Mouse (Mus musculus): Measurements from ENCODE around the gene Trp63. TPM values are rescaled to one million over a fixed set of nuclear protein-coding genes. Genes with fewer than 3 reads are reported as not detected.

The Trp63 gene
- polyA plus RNA-seq, 1 experiment = not detected

DNA sequence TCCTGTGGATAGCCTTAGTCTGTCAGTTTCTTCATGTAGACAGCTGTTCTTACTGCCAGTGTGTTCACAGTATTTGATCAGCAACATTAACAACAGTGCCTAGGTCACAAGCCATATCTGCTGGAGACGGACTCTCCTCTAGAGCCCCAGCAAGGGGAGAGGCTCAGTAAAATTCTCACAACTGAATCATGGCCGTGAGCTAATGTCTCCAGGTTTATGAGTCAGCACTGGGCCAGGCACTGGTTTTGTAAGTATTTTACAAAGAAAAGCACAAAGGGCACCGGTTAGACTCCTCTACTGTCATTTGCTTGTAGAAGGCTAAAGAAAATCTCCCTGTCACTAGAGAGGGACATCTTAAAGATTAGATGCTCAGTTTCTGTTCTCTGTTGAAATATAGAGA lies 151.7 kb downstream of the Trp63 start:
- TF ChIP-seq GATA1 (IDR thresholded peaks at IDR 0.05; ENCODE audit: low read length) = no peak

DNA sequence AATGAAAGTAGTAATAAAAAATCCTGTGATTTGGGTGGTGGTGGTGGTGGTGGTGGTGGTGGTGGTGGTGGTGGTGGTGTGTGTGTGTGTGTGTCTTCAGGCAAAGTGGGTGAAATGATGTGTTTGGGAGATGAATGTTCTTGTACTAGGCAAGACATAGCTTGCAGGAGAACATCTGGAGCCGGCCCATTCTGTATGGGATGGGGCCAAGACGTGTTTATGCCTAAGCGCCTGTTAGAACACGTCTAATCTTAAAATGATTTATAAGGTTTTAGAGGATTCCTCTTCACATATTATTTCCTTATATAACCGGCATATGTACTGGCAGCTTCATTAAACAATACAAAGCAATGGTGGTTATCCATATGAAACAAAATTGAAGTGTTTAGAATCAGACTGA lies 152.2 kb downstream of the Trp63 start:
- TF ChIP-seq GATA1 (IDR thresholded peaks at IDR 0.05; ENCODE audit: low read length) = no peak

DNA sequence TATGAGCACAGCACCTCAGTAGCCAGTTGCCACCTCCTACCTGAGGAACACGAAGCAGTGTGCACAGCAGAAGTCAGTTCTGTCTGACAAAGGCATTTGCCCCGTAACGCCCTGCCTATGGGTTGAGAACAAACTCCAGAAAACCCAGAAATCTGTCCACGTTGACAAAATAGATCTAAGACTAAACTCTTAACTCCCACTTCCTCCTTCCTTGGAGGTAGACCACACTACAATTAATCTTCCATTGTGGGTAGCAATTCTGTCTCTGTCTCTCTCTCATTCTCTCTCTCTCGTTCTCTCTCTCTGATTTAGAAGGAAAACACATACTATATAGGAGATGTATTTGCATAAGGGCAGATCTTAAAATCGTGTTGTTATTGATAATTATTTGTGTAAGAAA lies 159.4 kb downstream of the Trp63 start:
- TF ChIP-seq GATA1 (IDR thresholded peaks at IDR 0.05; ENCODE audit: low read length) = no peak

DNA sequence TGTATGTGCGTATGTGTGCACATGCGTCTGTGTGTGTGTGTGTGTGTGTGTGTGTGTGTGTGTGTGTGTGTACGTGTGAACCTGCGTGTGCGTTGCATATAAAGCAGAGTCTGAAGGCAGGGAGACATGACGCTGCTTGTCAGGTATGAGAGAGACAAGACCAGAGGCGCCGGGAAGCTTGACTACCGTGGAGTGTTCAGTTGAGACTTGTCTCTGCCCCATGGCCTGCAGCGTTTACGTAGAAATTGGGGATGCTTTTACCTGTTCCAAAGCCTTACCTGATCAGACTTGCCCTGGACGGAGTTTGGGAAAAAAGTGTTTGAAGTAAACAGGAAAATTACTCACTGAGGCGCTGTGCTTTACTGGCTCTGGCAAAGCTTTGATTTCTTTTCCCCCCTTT lies 160.1 kb downstream of the Trp63 start:
- no peak for TF ChIP-seq GATA1 (IDR thresholded peaks at IDR 0.05; ENCODE audit: low read length)

DNA sequence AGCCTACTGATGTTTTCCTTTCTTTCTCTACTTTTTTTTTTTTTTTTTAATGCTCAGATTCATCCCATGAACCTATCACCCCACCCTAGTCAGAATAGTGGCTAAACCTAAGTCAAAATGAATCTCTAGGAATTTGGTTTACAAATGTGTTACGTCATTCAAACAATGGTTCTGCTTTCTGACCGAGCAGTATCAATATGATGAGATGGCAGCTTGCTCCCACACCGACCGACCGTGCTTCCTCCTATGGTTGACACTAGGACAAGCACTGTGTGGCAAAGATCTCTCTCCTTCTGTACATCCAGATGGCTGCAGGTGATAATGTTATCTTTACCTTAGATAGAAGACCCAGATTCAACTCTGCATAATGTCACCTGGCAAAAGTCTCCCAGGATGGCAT lies 163.0 kb downstream of the Trp63 start:
- TF ChIP-seq GATA1 (IDR thresholded peaks at IDR 0.05; ENCODE audit: low read length) = no peak

DNA sequence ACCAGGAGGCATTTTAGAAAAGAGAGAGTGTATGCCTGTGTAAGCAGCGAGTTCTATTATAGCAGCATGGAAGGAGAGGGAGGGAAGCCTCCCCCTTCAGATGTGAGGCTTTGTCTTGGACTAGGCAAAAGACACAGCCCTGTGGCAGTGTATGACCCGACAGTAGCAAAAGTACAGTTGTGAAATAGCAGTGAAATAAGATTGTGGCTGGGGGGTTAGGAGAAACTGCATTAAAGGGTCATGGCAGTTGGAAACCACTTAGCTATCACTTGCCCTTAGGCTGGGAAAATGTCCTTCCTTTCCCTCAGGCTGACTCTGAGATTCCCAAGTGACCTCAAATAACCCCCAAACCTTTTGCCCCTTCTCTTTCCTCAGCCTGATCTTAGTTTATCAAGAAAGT lies 164.9 kb downstream of the Trp63 start:
- no peak for TF ChIP-seq GATA1 (IDR thresholded peaks at IDR 0.05; ENCODE audit: low read length)

DNA sequence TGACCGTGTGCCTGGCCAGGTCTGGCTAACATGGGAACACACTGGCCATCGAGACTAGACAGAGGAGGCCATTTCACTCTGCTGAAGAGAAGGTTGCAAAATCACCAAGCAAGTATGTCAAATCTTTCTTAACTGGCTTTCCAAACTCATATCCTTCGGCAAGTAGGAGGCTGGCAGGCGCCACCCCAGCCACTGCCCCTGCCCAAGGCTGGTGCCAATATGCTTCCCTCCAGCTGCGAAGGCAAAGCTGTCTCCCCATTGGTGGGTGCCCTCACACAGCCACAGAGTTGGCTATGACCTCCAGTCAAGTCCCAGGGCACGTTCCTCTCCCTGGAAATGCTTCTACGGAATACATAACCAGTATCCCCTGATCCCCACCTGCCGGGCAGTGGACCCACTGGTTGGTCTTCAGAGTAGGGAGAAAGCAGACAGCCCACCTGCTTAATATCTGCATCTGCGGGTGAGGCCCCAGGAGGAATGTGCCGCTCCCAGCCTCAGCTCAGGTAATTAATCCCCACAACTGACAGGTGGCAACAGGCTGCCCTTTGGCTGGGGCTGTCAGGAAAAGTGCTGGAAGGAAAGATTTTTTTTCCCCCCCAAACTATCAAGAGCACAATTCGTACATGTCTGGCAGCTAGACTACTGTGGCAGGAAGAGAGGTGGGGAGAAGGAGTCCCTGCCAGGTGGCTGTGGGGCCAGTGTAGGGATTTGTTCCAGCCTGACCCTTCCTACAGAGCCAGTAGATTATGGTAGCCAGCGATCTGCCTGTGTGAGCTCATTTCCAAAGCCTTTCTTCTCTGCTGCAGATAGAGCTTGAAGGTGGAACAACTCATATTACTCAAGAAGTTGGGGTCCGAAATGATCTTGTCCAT lies 166.3 kb downstream of the Trp63 start:
- no peak for TF ChIP-seq GATA1 (IDR thresholded peaks at IDR 0.05; ENCODE audit: low read length)

DNA sequence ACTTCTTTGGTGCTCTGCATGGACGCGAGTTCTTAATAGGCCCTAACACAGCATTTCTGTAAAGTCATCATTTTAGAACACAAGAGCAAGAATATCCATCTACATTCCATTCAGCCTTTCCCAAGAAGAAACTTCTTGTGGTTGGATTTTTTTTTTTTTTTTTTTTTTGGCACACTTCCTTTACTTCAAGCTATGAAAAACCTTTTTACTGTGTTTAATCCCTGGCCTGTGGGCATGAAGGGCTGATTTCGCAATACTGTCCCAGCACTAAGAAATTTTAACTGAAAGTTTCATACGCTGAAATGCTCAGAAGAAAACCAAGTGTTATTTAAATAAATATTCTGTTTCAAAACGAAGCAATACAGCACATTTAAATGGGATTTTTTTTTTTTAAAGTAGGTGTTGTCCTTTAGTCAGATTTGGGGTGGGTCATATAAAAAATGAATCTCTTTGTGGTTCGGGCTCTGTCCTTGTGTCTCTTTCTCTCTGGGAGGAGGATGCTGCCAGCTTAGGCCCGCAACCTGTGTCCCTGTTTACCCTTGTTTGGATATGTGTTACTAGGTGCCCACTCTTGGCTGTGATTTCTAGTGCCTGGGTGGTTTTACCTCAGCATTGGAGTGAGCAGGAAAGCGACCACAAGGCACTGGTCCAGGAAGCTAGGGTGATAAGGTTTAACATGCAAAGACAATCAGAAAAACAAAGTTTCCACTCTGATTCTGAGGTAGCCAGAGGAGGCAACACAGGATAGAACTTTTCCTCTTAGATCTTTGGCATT lies 177.4 kb downstream of the Trp63 start:
- TF ChIP-seq GATA1 (IDR thresholded peaks at IDR 0.05; ENCODE audit: low read length) = no peak

DNA sequence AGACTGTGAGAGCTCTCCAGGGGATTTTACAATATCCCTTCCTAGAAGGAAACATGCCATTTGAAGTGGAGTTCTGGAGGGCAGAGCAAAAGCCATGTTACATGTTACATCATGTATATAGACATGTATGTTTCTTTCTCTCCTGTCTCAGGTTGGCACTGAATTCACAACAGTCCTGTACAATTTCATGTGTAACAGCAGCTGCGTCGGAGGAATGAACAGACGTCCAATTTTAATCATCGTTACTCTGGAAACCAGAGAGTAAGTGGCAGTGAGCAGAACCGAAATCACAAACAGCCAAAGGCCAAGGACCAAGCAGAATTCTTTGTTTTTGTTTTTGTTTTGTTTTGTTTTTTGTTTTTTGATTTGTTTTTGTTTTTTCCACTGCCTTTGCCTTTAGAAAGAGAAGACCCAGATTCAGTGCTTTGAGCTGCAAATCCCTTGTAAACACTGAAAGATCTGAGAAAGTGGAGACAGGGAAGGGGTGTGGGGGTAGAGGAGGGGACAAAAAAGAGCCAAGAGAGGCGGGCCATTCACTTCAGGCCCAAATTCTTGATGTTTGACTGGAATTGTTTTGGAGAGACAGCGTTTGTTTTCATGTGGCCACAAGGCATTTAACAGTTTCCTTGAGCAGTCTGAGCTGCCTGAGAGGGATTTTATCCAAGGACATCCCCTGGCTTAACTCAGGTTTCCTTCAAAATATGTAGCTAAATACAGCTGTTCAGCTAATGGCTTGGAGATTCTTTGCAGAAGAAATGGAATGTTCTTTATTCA lies 181.7 kb downstream of the Trp63 start:
- TF ChIP-seq GATA1 (IDR thresholded peaks at IDR 0.05; ENCODE audit: low read length) = no peak

DNA sequence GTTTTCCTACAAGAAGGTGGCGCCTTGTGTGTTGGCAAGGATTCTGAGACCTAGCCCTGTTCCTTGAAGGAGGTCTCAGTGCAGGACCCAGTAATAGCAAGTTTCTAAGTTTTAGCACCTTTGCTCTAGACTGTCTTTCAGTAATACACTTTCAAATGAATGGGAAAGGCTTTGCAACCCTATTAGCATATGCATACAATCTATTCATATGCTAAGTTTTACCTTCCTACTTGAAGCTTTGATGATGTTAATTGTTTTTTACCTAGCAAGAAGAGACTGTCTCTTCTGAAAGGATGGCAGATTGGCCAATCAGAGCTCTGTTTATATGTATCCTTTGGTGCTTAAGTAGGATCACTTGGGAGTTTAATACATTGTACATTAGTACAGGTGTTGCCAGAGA lies 187.9 kb downstream of the Trp63 start:
- TF ChIP-seq GATA1 (IDR thresholded peaks at IDR 0.05; ENCODE audit: low read length) = no peak

DNA sequence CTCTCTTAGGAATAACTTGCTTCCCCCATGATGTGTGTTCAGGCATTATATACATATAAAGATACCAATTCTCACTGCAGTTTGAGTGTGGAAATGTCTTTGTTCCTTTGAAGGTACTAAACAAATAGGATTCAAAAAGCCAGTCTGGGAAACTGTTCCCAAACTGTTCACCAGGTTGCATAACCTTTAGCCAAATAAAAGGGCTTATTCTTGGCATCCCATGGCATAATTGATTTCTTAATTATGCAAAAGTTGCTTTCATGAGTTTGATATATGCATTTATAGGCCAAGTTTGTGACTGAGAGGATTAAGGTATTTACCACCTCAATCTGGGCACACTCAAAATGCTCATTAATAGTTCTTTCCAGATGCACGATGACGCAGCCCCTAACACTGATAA lies 192.1 kb downstream of the Trp63 start:
- no peak for TF ChIP-seq GATA1 (IDR thresholded peaks at IDR 0.05; ENCODE audit: low read length)

DNA sequence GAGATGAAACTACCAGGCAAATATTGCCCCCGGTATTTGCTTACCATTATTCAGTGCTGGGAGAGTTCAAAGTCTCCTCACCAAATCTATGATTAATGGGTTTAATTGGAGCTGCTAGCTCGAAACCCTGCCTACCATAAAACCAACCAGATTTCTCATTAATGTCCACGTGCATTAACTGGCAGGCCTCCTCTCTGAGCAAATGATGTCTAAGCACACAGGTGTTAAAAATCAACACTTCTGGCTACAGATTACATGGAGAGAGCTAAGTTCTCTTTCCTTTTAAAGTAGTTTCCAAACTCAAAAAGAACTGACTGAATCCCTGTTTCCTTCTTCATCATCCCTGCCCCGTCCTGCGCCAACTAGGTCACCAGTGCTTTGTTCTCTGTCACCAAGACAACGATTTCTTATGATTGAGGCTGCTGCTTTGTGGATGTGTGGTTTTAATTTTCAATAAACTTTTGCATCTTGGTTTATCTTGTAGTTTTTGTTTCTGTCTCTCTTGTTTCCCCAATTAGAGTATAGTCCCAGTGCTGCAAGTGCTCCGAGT lies 193.9 kb downstream of the Trp63 start:
- TF ChIP-seq GATA1 (IDR thresholded peaks at IDR 0.05; ENCODE audit: low read length) = no peak

DNA sequence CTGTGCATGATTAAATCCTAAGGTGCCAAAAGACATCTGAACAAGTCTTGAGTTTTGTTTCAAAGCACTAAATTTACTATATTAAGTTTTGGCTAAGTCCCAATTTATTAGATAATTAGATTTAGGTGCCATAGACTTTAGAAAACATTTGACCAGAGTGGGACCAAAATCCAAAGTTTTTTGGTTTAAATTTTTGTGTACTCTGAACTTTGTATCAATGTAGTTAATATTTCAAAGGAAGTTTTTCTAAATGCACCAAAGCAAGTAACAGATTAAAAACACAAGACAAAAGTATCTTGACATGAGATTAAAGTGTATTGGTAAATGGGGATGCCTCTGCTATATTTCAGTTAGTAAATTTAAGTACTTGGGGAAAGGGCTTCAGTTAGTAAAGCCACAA lies 194.6 kb downstream of the Trp63 start:
- no peak for TF ChIP-seq GATA1 (IDR thresholded peaks at IDR 0.05; ENCODE audit: low read length)

DNA sequence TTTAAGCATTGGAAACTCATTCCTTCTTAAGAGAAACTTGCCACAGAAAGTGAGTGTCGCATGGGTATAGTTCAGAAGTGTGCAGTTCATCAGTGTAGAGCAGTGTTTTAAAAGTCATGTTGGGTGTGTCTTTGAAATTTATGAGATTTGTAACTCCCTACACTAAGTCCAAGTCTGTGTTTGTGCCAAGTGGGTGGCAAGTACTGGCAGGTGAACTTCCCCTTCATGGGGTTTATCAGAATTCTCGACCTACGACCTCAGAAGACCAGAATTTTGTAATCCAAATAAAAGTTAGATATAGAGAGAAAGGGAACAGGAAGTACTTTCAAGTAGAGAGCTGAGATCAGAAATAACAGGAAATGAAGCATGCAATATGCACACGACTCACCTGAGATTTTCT lies 215.5 kb downstream of the Trp63 start:
- TF ChIP-seq GATA1 (IDR thresholded peaks at IDR 0.05; ENCODE audit: low read length) = no peak

DNA sequence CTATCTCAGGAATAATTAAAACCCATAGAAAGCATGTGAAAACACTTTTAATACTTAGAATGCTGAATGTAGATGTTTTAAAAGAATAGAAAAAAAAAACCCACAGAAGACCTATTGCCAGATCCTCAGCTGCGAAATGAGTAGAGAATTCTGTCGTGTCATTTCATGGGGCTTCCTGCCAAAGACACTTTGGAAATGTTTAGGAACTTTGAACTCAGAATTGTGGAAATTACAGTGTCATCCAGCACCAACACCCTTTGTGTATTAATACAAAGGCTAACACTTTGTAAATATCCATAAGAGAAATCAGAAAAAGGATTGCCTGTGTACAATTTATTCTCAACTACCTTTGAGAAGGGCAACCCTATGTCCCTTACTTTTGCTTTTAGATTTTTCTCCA lies 216.1 kb downstream of the Trp63 start:
- no peak for TF ChIP-seq GATA1 (IDR thresholded peaks at IDR 0.05; ENCODE audit: low read length)
